Mouse (Mus musculus) heart, embryonic 14.5 days (tissue): ENCODE measurements around the gene Cttnbp2. TPM values are rescaled to one million over a fixed set of nuclear protein-coding genes. Genes with fewer than 3 reads are reported as not detected.

ENCODE experiments used
- ATAC-seq: fragments of 200-750 bp; cut with Nextera tagmentation; 2 replicates; pipeline ENCODE4 v1.8.0; 2017; ENCODE audit warnings: low read depth, moderate TSS enrichment; ENCODE audit not compliant: insufficient number of reproducible peaks, insufficient read depth, low FRiP score
- H3K27ac ChIP-seq, 2 experiments: fragments of 200-500 bp in 1 of 2; fragments of 300-500 bp in 1 of 2; sonication (generic) in 1 of 2; replicated peaks in 1 of 2; 2 replicates each; pipeline ENCODE4 v1.5.1; 2012 to 2014; ENCODE audit warnings: low read depth in 2 of 2, low read length in 2 of 2, control low read depth in 1 of 2, mild to moderate bottlenecking in 1 of 2, mixed read lengths in 1 of 2; ENCODE audit not compliant: control insufficient read depth in 1 of 2, insufficient read depth in 1 of 2
- H3K27me3 ChIP-seq: fragments of 300-500 bp; sonication (generic); 2 replicates; pipeline ENCODE4 v1.6.1; 2014; ENCODE audit warnings: mild to moderate bottlenecking, low read length, control low read depth; ENCODE audit not compliant: control insufficient read depth, insufficient read depth
- H3K36me3 ChIP-seq: fragments of 300-500 bp; sonication (generic); 2 replicates; pipeline ENCODE4 v1.6.1; 2014; ENCODE audit warnings: mild to moderate bottlenecking, control low read depth, low read length, mixed read lengths; ENCODE audit not compliant: control insufficient read depth, insufficient read depth
- H3K4me1 ChIP-seq, 2 experiments: fragments of 200-500 bp in 1 of 2; fragments of 300-500 bp in 1 of 2; sonication (generic) in 1 of 2; 2 replicates each; pipeline ENCODE4 v1.6.1; 2012 to 2014; ENCODE audit warnings: low read length in 2 of 2, control low read depth in 1 of 2, mixed read lengths in 1 of 2; ENCODE audit not compliant: control insufficient read depth in 2 of 2, insufficient read depth in 2 of 2
- H3K4me2 ChIP-seq: fragments of 300-500 bp; sonication (generic); 2 replicates; pipeline ENCODE4 v1.6.1; 2014; ENCODE audit warnings: mild to moderate bottlenecking, low read length
- H3K4me3 ChIP-seq, 2 experiments: fragments of 200-500 bp in 1 of 2; fragments of 300-500 bp in 1 of 2; sonication (generic) in 1 of 2; 2 replicates each; pipeline ENCODE4 v1.5.1; 2012 to 2014; ENCODE audit warnings: low read length in 2 of 2, mild to moderate bottlenecking in 2 of 2, control low read depth in 1 of 2, low read depth in 1 of 2, moderate library complexity in 1 of 2; ENCODE audit not compliant: control insufficient read depth in 1 of 2, insufficient read depth in 1 of 2
- H3K9ac ChIP-seq: fragments of 300-500 bp; sonication (generic); 2 replicates; pipeline ENCODE4 v1.6.1; 2014; ENCODE audit warnings: mild to moderate bottlenecking, low read length
- H3K9me3 ChIP-seq: fragments of 300-500 bp; sonication (generic); 2 replicates; pipeline ENCODE4 v1.6.1; 2016; ENCODE audit warnings: low read length, control low read depth; ENCODE audit not compliant: control insufficient read depth
- WGBS: fragments of 180-500 bp; shearing (Covaris S2); extraction: QIAGEN DNeasy Blood & Tissue Kit; methylation state at CpG from one replicate; pipeline ENCODE4 v1.1.7; 2014; 5-methylcytosine and 5-hydroxymethylcytosine counted together
- microRNA-seq: library from miRNA; unstranded; fragments of <30 nt; microRNA quantifications from one replicate; pipeline ENCODE4, GENCODE M21; 2016
- polyA plus RNA-seq: library from polyadenylated mRNA; unstranded; fragments of >200 nt; fragmentation: Nextera tagmentation; extraction: Ambion mirVana; gene quantifications from 2 replicates; pipeline ENCODE4 v1.2.1, GENCODE M21; 2014

Gene Cttnbp2
- polyA plus RNA-seq, 1 experiment from 2014 or later: 8.0 TPM

GRCm38 (mm10) chr6:18349153-18349858, 165.3 kb downstream of the Cttnbp2 start:
- no peaks in the 10 kb centered on the region for H3K36me3 ChIP-seq
- no peak for ATAC-seq
- WGBS: 59% methylated on average over 3 of the region's 3 CpGs
- H3K27ac ChIP-seq: no peak overlapping the region
- H3K27me3 ChIP-seq: no peaks in the 10 kb centered on the region
- no peak overlapping the region for H3K4me2 ChIP-seq
- H3K9ac ChIP-seq: no peak overlapping the region
- H3K4me1 ChIP-seq: no peaks in the 10 kb centered on the region
- no peaks in the 10 kb centered on the region for H3K9me3 ChIP-seq
- H3K4me3 ChIP-seq: no peak overlapping the region

DNA sequence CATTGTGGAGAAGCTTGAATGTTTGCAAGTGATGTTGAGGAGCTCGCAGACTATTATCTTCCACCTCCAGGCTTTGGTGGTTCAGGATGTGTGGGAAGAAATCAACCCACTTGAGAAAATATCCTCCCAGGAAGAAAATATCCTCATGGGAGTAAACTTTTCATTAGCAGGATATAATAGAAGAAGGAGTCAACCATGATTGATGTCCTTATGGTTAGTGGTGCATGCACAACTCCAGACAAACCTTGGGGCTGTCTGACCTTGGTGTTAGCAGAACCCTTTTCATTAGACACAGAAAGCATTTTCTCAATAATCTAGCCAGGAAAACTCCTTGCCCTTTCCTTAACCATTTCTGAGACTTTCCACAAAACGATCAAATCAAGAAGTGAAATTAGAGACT, 170.4 kb downstream of the Cttnbp2 start:
- H3K9ac ChIP-seq: no peak overlapping the region
- H3K27me3 ChIP-seq: no peaks in the 10 kb centered on the region
- H3K4me3 ChIP-seq: no peak overlapping the region
- no peaks in the 10 kb centered on the region for H3K4me1 ChIP-seq
- no peak overlapping the region for H3K4me2 ChIP-seq
- WGBS: 81% methylated on average over 2 of the region's 2 CpGs
- H3K36me3 ChIP-seq: no peaks in the 10 kb centered on the region
- no peaks in the 10 kb centered on the region for H3K9me3 ChIP-seq
- no peak for ATAC-seq
- H3K27ac ChIP-seq: no peak overlapping the region

DNA sequence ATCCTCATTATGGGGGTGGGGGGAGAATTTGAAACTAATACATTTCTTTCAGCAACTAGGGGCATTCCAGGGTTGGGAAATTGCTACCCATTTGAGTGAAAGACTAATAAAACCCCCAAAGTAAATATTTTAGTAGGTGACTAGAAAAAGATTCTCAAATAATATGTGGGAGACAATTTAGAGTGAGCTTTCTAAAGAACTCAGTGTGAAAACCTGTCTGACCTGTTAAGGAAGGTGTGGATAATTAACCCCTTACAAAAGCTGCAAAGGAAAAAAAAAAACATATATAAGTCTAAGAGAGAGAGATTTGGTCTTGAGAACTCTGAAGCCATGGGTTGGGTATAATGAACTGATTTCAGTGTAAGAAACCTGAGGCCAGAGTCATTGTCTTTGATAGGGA, 176.3 kb downstream of the Cttnbp2 start:
- no peak overlapping the region for H3K9ac ChIP-seq
- H3K36me3 ChIP-seq: no peaks in the 10 kb centered on the region
- H3K9me3 ChIP-seq: no peaks in the 10 kb centered on the region
- no peak overlapping the region for H3K4me2 ChIP-seq
- no peaks in the 10 kb centered on the region for H3K4me1 ChIP-seq
- no peak overlapping the region for H3K4me3 ChIP-seq
- H3K27ac ChIP-seq: no peak overlapping the region
- no peak for ATAC-seq
- no peaks in the 10 kb centered on the region for H3K27me3 ChIP-seq

DNA sequence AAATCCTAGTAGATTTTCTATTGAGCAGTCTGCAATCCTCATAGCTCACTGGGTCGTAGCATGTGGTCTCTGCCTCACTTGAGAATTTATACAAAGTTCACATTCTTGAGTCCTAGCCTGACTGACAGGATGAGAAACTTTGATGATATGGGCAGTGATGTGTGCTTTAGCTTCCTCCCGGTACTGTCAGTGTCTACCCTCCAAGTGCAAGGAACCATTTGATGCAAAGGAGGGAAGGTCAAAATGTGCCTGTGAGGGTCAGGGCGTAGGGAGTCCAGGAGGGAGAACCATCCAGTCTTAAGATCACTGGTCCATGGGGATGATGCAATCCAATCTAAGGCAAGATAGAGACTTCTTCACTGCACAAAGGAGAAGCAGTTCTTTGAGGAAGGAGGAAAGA, 179.2 kb downstream of the Cttnbp2 start:
- no peak overlapping the region for H3K4me2 ChIP-seq
- H3K27ac ChIP-seq: no peak overlapping the region
- no peak for ATAC-seq
- H3K27me3 ChIP-seq: no peaks in the 10 kb centered on the region
- no peaks in the 10 kb centered on the region for H3K9me3 ChIP-seq
- 74% methylated on average over 3 of the region's 3 CpGs for WGBS
- H3K4me3 ChIP-seq: no peak overlapping the region
- no peaks in the 10 kb centered on the region for H3K4me1 ChIP-seq
- H3K36me3 ChIP-seq: no peaks in the 10 kb centered on the region
- no peak overlapping the region for H3K9ac ChIP-seq

DNA sequence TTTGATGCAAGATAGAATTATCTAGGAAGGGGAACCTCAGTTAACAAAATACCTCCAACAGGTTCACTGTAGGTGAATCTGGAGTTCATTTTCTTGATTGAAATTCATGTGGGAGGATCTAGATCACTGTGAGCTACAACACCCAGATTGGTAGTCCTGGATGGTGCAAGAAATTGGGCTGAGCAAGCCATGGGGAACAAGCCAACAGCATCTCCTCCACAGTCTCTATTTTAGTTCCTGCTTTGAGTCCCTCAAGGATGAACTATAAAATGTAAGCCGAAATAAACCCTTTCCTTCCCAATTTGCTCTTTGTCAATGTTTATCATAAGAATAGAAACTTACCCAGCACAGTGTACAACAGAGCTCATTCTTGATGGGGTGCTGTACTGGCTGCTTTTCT, 191.7 kb downstream of the Cttnbp2 start:
- no peaks in the 10 kb centered on the region for H3K36me3 ChIP-seq
- WGBS: 87% methylated on average over 1 of the region's 1 CpGs
- no peaks in the 10 kb centered on the region for H3K4me1 ChIP-seq
- no peak overlapping the region for H3K27ac ChIP-seq
- no peak for ATAC-seq
- H3K27me3 ChIP-seq: no peaks in the 10 kb centered on the region
- H3K9me3 ChIP-seq: no peaks in the 10 kb centered on the region
- H3K4me3 ChIP-seq: no peak overlapping the region
- H3K9ac ChIP-seq: no peak overlapping the region
- no peak overlapping the region for H3K4me2 ChIP-seq

Small RNAs within 50 kb of the gene (microRNA-seq; reads per million reads assigned to microRNA genes)
- gene Gm26233: not detected
